Mouse (Mus musculus) ovary, postnatal 36 days (tissue): ENCODE measurements around the gene Ttc14.

Source experiments
- DNase-seq: peaks from one replicate; pipeline ENCODE4 v3.0.0; 2022; ENCODE audit warnings: low spot score, mixed read lengths

Gene Ttc14

GRCm38 (mm10) chr3:33799617-33800512, at the start of gene Ttc14:
TSS of gene Ttc14 (plus strand) at chr3:33799832.
- peak; percentile 98 for DNase-seq

- no peak for DNase-seq
Measured at GRCm38 (mm10) chr3:33790975-33791374, 8.7 kb upstream of the Ttc14 start.

- DNase-seq: no peak
Measured at GRCm38 (mm10) chr3:33800513-33800820, 835 bp downstream of the Ttc14 start.

- no peak for DNase-seq
Measured at GRCm38 (mm10) chr3:33807151-33807550, 7.5 kb downstream of the Ttc14 start.

- DNase-seq: no peak
Measured at GRCm38 (mm10) chr3:33824135-33824946, 24.7 kb downstream of the Ttc14 start.

- no peak for DNase-seq
Measured at GRCm38 (mm10) chr3:33832351-33832750, 32.7 kb downstream of the Ttc14 start.

- no peak for DNase-seq
Measured at GRCm38 (mm10) chr3:33836576-33836975, 36.9 kb downstream of the Ttc14 start.

- DNase-seq: peak; percentile 8
Measured at GRCm38 (mm10) chr3:33838877-33839276, 39.2 kb downstream of the Ttc14 start.

- peak; percentile 68 for DNase-seq
Measured at GRCm38 (mm10) chr3:33843801-33844632, 44.4 kb downstream of the Ttc14 start, which contains the start of gene Ccdc39. TSS of gene Ccdc39 (minus strand) at chr3:33844310.

- no peak for DNase-seq
Measured at GRCm38 (mm10) chr3:33846639-33847038, 47.0 kb downstream of the Ttc14 start.

GRCm38 (mm10) chr3:33850856-33851255, 51.2 kb downstream of the Ttc14 start:
- no peak for DNase-seq

GRCm38 (mm10) chr3:33853062-33853461, 53.4 kb downstream of the Ttc14 start:
- DNase-seq: no peak

- no peak for DNase-seq
Measured at GRCm38 (mm10) chr3:33858939-33859338, 59.3 kb downstream of the Ttc14 start.

- no peak for DNase-seq
Measured at GRCm38 (mm10) chr3:33864000-33864540, 64.4 kb downstream of the Ttc14 start.
